Mouse (Mus musculus) forebrain, embryonic 11.5 days (tissue): ENCODE results near the gene Myb. TPM values are rescaled to one million over a fixed set of nuclear protein-coding genes. Genes with fewer than 3 reads are reported as not detected.
A peak's percentile ranks its signal among the peaks of the same experiment; 100 is the strongest.

Source experiments
- ATAC-seq: fragments of 200-750 bp; cut with Nextera tagmentation; replicated peaks from 2 replicates; pipeline ENCODE4 v1.8.0; 2017; ENCODE audit warnings: moderate TSS enrichment; ENCODE audit not compliant: low FRiP score
- DNase-seq: peaks from one replicate; pipeline ENCODE4 v3.0.0-alpha.2; 2017; ENCODE audit warnings: low spot score
- H3K27ac ChIP-seq: fragments of 300-500 bp; sonication (generic); 2 replicates; pipeline ENCODE4 v1.5.1; 2014; ENCODE audit warnings: low read depth, low read length
- H3K27me3 ChIP-seq: fragments of 300-500 bp; sonication (generic); 2 replicates; pipeline ENCODE4 v1.6.1; 2014; ENCODE audit warnings: mild to moderate bottlenecking, low read length, mixed read lengths; ENCODE audit not compliant: control insufficient read depth, insufficient read depth
- H3K36me3 ChIP-seq: fragments of 300-500 bp; sonication (generic); 2 replicates; pipeline ENCODE4 v1.6.1; 2014; ENCODE audit warnings: mild to moderate bottlenecking, low read length, moderate library complexity, mixed read lengths; ENCODE audit not compliant: control insufficient read depth, insufficient read depth
- H3K4me1 ChIP-seq: fragments of 300-500 bp; sonication (generic); replicated peaks from 2 replicates; pipeline ENCODE4 v1.6.1; 2014; ENCODE audit warnings: low read length, mixed read lengths; ENCODE audit not compliant: control insufficient read depth, insufficient read depth
- H3K4me2 ChIP-seq: fragments of 300-500 bp; sonication (generic); 2 replicates; pipeline ENCODE4 v1.6.1; 2014; ENCODE audit warnings: low read depth, mild to moderate bottlenecking, low read length, moderate library complexity, mixed read lengths; ENCODE audit not compliant: severe bottlenecking
- H3K4me3 ChIP-seq: fragments of 300-500 bp; sonication (generic); 2 replicates; pipeline ENCODE4 v1.5.1; 2014; ENCODE audit warnings: low read depth, low read length
- H3K9ac ChIP-seq: fragments of 300-500 bp; sonication (generic); 2 replicates; pipeline ENCODE4 v1.6.1; 2014; ENCODE audit warnings: low read length
- H3K9me3 ChIP-seq: fragments of 300-500 bp; sonication (generic); 2 replicates; pipeline ENCODE4 v1.6.1; 2016; ENCODE audit warnings: low read length, mixed read lengths; ENCODE audit not compliant: control insufficient read depth
- WGBS: fragments of 180-500 bp; shearing (Covaris S2); extraction: QIAGEN DNeasy Blood & Tissue Kit; methylation state at CpG from one replicate; pipeline ENCODE4 v1.1.7; 2014; 5-methylcytosine and 5-hydroxymethylcytosine counted together
- polyA plus RNA-seq: library from polyadenylated mRNA; unstranded; fragments of >200 nt; fragmentation: Nextera tagmentation; extraction: Ambion mirVana; gene quantifications from 2 replicates; pipeline ENCODE4 v1.2.1, GENCODE M21; 2014

The Myb gene
- polyA plus RNA-seq, 1 experiment from 2014 or later = 8.9 TPM

DNA sequence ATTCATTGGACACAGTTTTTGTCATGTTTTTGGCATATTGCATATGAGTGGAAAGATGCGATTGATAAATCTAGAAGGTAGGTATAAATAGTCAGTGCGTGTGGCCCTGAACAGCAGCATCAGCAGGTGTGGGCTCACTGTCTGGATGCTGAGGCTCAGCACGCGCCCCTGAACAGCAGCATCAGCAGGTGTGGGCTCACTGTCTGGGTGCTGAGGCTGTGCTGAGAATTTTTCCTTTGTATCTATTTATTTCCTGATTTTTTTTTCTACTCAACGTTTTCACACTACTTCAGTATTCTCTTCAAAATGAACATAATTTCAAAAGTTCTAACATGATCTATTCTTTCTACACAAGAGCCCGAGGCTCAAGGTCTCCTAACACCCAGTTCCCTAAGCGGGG, 84.1 kb downstream of the Myb start:
- Histone ChIP-seq H3K27ac (no peak overlapping the region), H3K9ac (no peak overlapping the region)
- WGBS = 90% methylated on average over 7 of the region's 7 CpGs

DNA sequence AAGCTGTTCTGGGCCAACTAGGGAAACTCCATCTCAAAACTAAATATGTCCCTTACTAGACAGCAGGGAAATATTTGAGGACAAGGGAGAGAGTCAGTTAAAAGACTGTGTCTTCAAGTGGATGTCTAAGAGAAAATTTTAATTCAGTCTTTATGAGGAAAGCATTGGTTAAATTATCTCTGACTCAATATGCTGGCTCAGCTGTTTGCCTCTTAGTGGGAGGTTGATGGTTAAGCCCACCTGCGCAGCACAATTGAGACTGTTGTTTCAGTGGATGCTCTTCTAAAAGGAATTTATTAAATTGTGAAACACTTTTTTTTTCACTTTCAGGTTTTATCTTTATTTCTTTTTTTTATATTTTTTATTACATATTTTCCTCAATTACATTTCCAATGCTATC, 84.6 kb downstream of the Myb start:
- H3K27ac ChIP-seq = no peak overlapping the region
- ATAC-seq (no peak), DNase-seq (no peak)
- H3K4me1 ChIP-seq = no peaks in the 10 kb centered on the region
- H3K27me3 ChIP-seq = no peaks in the 10 kb centered on the region
- H3K9ac ChIP-seq = no peak overlapping the region
- WGBS = 90% methylated on average over 1 of the region's 1 CpGs
- H3K9me3 ChIP-seq = no peaks in the 10 kb centered on the region
- no peak overlapping the region for H3K4me2 ChIP-seq
- no peak overlapping the region for H3K4me3 ChIP-seq
- no peaks in the 10 kb centered on the region; the same call in 1 of the 2 replicates for H3K36me3 ChIP-seq

More for the DNA sequence above, 84.1 kb downstream of the Myb start:
- H3K4me2 ChIP-seq = no peak overlapping the region
- no peaks in the 10 kb centered on the region for H3K9me3 ChIP-seq
- no peaks in the 10 kb centered on the region for H3K27me3 ChIP-seq
- H3K4me3 ChIP-seq = no peak overlapping the region
- DNase-seq = peak; percentile 10
- no peaks in the 10 kb centered on the region for H3K4me1 ChIP-seq
- H3K36me3 ChIP-seq = no peaks in the 10 kb centered on the region; the same call in 1 of the 2 replicates
- ATAC-seq = no peak

Other genes starting within 250 kb of the Myb start
- 24.1 and 28.9 TPM in 2 replicates for gene Ahi1, start 208.4 kb downstream of the Myb start, polyA plus RNA-seq
- gene Hbs1l, start 135.0 kb upstream of the Myb start, polyA plus RNA-seq = 131 and 142 TPM in 2 replicates
- not detected in 2 replicates for gene Aldh8a1, start 216.3 kb upstream of the Myb start, polyA plus RNA-seq